In the genomic region with DNA sequence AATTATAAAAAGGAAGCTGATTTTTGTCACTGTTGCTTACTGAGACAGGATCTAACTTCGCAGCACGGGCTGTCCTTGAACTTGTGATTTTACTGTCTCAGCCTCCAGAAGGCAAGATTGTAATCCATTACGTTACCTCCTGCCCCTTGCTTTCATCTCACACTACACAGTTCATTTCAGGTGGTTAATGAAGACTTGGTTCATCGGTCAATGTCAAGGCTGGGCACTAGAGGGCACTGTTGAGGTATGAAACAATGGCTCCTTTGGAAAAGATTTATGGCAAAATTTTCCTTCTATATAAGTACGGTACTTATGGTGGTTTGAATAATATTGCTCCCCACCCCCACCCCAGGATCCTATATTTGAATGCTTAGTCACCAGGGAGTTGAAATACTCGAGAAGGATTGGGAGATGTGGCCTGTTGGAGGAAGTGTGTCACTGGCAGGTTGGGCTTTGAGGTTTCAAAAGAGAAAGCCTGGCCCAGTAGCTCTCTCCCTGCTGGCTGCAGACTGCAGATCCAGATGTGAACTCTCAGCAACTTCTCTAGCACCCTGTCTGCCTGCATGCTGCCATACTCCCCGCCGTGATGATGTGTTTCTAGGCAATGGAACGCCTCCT, we compare ENCODE assay signal across 10 mouse cellular contexts. TPM values are rescaled to one million over a fixed set of nuclear protein-coding genes. Genes with fewer than 3 reads are reported as not detected.
DNase-seq lines count a peak whose midpoint lies in the region; ATAC-seq and TF ChIP-seq lines count a peak whose summit lies in the region.
"Had no signal": no experiment of that assay in that cellular context is flagged by ENCODE, and none has a peak within 500 bp of the region (broad histone marks: within the 10 kb centered on the region; RNA-seq: fewer than 3 reads in every experiment).

No protein-coding gene starts in this region.

- H3K4me3 ChIP-seq in heart, embryonic 12.5 days: no peak overlapping the region
- no peak overlapping the region for H3K4me3 ChIP-seq in forebrain, embryonic 13.5 days
- no peak overlapping the region for H3K4me3 ChIP-seq in midbrain, postnatal 0 days (ENCODE audit: low read depth, low read length)
- H3K4me3 ChIP-seq: embryonic facial prominence, embryonic 12.5 days; limb, embryonic 13.5 days had no signal

- peak; percentile 45 to 60 for DNase-seq in heart, postnatal 36 days
- DNase-seq in CD4-positive, CD25-positive, alpha-beta regulatory T cell, adult 2 months (ENCODE audit: low read depth, low spot score): peak; percentile 70
- peak; percentile 42 to 58 for DNase-seq in adrenal gland, postnatal 36 days
- peak; percentile 69 to 71 for DNase-seq in layer of hippocampus, postnatal 10 days (ENCODE audit: low spot score in 2 of 2)
- DNase-seq in midbrain, postnatal 0 days (ENCODE audit: low spot score): peak; percentile 72
- DNase-seq in spleen, postnatal 4 days (ENCODE audit: low spot score in 2 of 2): no peak

- WGBS in heart, embryonic 12.5 days: 32% methylated on average over 9 of the region's 9 CpGs
- 39% methylated on average over 9 of the region's 9 CpGs for WGBS in forebrain, embryonic 13.5 days
- 36% methylated on average over 9 of the region's 9 CpGs for WGBS in midbrain, postnatal 0 days

- H3K9ac ChIP-seq in heart, embryonic 12.5 days: no peak overlapping the region
- H3K9ac ChIP-seq in forebrain, embryonic 13.5 days: no peak overlapping the region
- no peak overlapping the region for H3K9ac ChIP-seq in midbrain, postnatal 0 days (replicated peaks; ENCODE audit: low read length, poor library complexity, severe bottlenecking)
- H3K9ac ChIP-seq: embryonic facial prominence, embryonic 12.5 days; limb, embryonic 13.5 days had no signal

- H3K4me2 ChIP-seq in heart, embryonic 12.5 days: no peak overlapping the region
- H3K4me2 ChIP-seq in forebrain, embryonic 13.5 days: no peak overlapping the region
- H3K4me2 ChIP-seq in midbrain, postnatal 0 days (ENCODE audit: low read depth, low read length, poor library complexity, severe bottlenecking): no peak overlapping the region
- H3K4me2 ChIP-seq: embryonic facial prominence, embryonic 12.5 days; limb, embryonic 13.5 days had no signal

- ATAC-seq in heart, embryonic 12.5 days (ENCODE audit: insufficient number of reproducible peaks, low FRiP score): no peak
- ATAC-seq in forebrain, embryonic 13.5 days: peak; percentile 50
- ATAC-seq in midbrain, postnatal 0 days (ENCODE audit: low FRiP score): no peak

- H3K9me3 ChIP-seq in heart, embryonic 12.5 days (replicated peaks): no peaks in the 10 kb centered on the region
- H3K9me3 ChIP-seq in forebrain, embryonic 13.5 days (replicated peaks): no peaks in the 10 kb centered on the region
- no peaks in the 10 kb centered on the region for H3K9me3 ChIP-seq in midbrain, postnatal 0 days (ENCODE audit: low read length)
- H3K9me3 ChIP-seq: embryonic facial prominence, embryonic 12.5 days; limb, embryonic 13.5 days had no signal

- no peaks in the 10 kb centered on the region for H3K27me3 ChIP-seq in heart, embryonic 12.5 days (replicated peaks)
- no peaks in the 10 kb centered on the region for H3K27me3 ChIP-seq in forebrain, embryonic 13.5 days
- no peaks in the 10 kb centered on the region for H3K27me3 ChIP-seq in midbrain, postnatal 0 days (ENCODE audit: insufficient read depth, low read length)
- H3K27me3 ChIP-seq: embryonic facial prominence, embryonic 12.5 days had no signal

- H3K36me3 ChIP-seq in heart, embryonic 12.5 days: peaks cover 9% of the 10 kb centered on the region; the same call in 1 of the 2 replicates
- peaks cover 4% of the 10 kb centered on the region for H3K36me3 ChIP-seq in forebrain, embryonic 13.5 days (ENCODE audit: poor library complexity, severe bottlenecking)
- H3K36me3 ChIP-seq in midbrain, postnatal 0 days (ENCODE audit: insufficient read depth, low read length): 0 out of 2 replicates have a peak, but pooled peaks cover 2% of the 10 kb centered on the region
- H3K36me3 ChIP-seq: embryonic facial prominence, embryonic 12.5 days had no signal

- no peak overlapping the region for H3K27ac ChIP-seq in heart, embryonic 12.5 days (ENCODE audit: poor library complexity, severe bottlenecking)
- no peak overlapping the region for H3K27ac ChIP-seq in forebrain, embryonic 13.5 days
- no peak overlapping the region for H3K27ac ChIP-seq in midbrain, postnatal 0 days (ENCODE audit: low read depth, low read length)
- H3K27ac ChIP-seq: embryonic facial prominence, embryonic 12.5 days; limb, embryonic 13.5 days had no signal

- peak; percentile 87 for TF ChIP-seq CTCF in midbrain, postnatal 0 days (IDR thresholded peaks at IDR 0.05)

- intact Hi-C loops in heart, postnatal 36 days (cut with DNase I): no loop called here

- peaks cover 8% of the 10 kb centered on the region; the same call in 1 of the 2 replicates for H3K4me1 ChIP-seq in heart, embryonic 12.5 days (replicated peaks)
- H3K4me1 ChIP-seq in forebrain, embryonic 13.5 days: no peaks in the 10 kb centered on the region
- H3K4me1 ChIP-seq in midbrain, postnatal 0 days (ENCODE audit: insufficient read depth, low read length): no peaks in the 10 kb centered on the region
- H3K4me1 ChIP-seq: embryonic facial prominence, embryonic 12.5 days; limb, embryonic 13.5 days had no signal

RNA-seq across cellular contexts. Expression of gene Kin, which starts 18.3 kb away (rescaled TPM):
- 1 to 10 TPM; 7.6 to 9.2 TPM for total RNA-seq in heart, postnatal 36 days (2021)
- polyA plus RNA-seq in heart, embryonic 12.5 days (2016; fragmentation: Nextera tagmentation; extraction: Ambion mirVana): 19.1 and 23.2 TPM in 2 replicates
- 10 to 100 TPM; 15.2 to 18.1 TPM for total RNA-seq in adrenal gland, postnatal 36 days (2021)
- 41.1 and 46.7 TPM in 2 replicates for polyA plus RNA-seq in forebrain, embryonic 13.5 days (2015; fragmentation: Nextera tagmentation; extraction: Ambion mirVana)
- total RNA-seq in layer of hippocampus, postnatal 10 days (2021): 10 to 100 TPM; 13.3 to 15.3 TPM
- total RNA-seq in midbrain, postnatal 0 days (2014; rRNA removed): 5.8 and 5.9 TPM in 2 replicates
- 14.8 and 18.5 TPM in 2 replicates for polyA plus RNA-seq in midbrain, postnatal 0 days (2015; fragmentation: Nextera tagmentation; extraction: Ambion mirVana)

RNA-seq across cellular contexts. Expression of gene Atp5c1, which starts 18.4 kb away (rescaled TPM):
- 1,000 to 10,000 TPM; 1,521 to 1,571 TPM for total RNA-seq in heart, postnatal 36 days (2021)
- polyA plus RNA-seq in heart, embryonic 12.5 days (2016; fragmentation: Nextera tagmentation; extraction: Ambion mirVana): 1,074 and 1,086 TPM in 2 replicates
- total RNA-seq in adrenal gland, postnatal 36 days (2021): 100 to 1,000 TPM; 357 to 442 TPM
- 536 and 564 TPM in 2 replicates for polyA plus RNA-seq in forebrain, embryonic 13.5 days (2015; fragmentation: Nextera tagmentation; extraction: Ambion mirVana)
- 100 to 1,000 TPM; 281 to 321 TPM for total RNA-seq in layer of hippocampus, postnatal 10 days (2021)
- total RNA-seq in midbrain, postnatal 0 days (2014; rRNA removed): 458 and 510 TPM in 2 replicates
- polyA plus RNA-seq in midbrain, postnatal 0 days (2015; fragmentation: Nextera tagmentation; extraction: Ambion mirVana): 634 and 663 TPM in 2 replicates

RNA-seq across cellular contexts. Expression of gene Itih2, which starts 32.5 kb away (rescaled TPM):
- total RNA-seq in heart, postnatal 36 days (2021): under 1 TPM; 0.22 to 0.64 TPM
- 0.53 and 4.5 TPM in 2 replicates for polyA plus RNA-seq in heart, embryonic 12.5 days (2016; fragmentation: Nextera tagmentation; extraction: Ambion mirVana)
- 1 to 10 TPM; 7.0 to 7.6 TPM for total RNA-seq in adrenal gland, postnatal 36 days (2021)
- 0.41 and 0.53 TPM in 2 replicates for polyA plus RNA-seq in forebrain, embryonic 13.5 days (2015; fragmentation: Nextera tagmentation; extraction: Ambion mirVana)
- total RNA-seq in layer of hippocampus, postnatal 10 days (2021): 1 to 10 TPM; 2.1 to 2.7 TPM
- 9.3 and 9.7 TPM in 2 replicates for total RNA-seq in midbrain, postnatal 0 days (2014; rRNA removed)
- 5.7 and 6.5 TPM in 2 replicates for polyA plus RNA-seq in midbrain, postnatal 0 days (2015; fragmentation: Nextera tagmentation; extraction: Ambion mirVana)

RNA-seq across cellular contexts. Expression of gene Taf3, which starts 50.3 kb away (rescaled TPM):
- total RNA-seq in heart, postnatal 36 days (2021): 1 to 10 TPM; 7.5 to 9.2 TPM
- 8.9 and 9.4 TPM in 2 replicates for polyA plus RNA-seq in heart, embryonic 12.5 days (2016; fragmentation: Nextera tagmentation; extraction: Ambion mirVana)
- 10 to 100 TPM; 11.8 to 12.1 TPM for total RNA-seq in adrenal gland, postnatal 36 days (2021)
- 17.7 and 17.9 TPM in 2 replicates for polyA plus RNA-seq in forebrain, embryonic 13.5 days (2015; fragmentation: Nextera tagmentation; extraction: Ambion mirVana)
- 10 to 100 TPM; 10.5 to 11.4 TPM for total RNA-seq in layer of hippocampus, postnatal 10 days (2021)
- 5.1 and 5.4 TPM in 2 replicates for total RNA-seq in midbrain, postnatal 0 days (2014; rRNA removed)
- polyA plus RNA-seq in midbrain, postnatal 0 days (2015; fragmentation: Nextera tagmentation; extraction: Ambion mirVana): 10.3 and 10.8 TPM in 2 replicates

RNA-seq across cellular contexts. Expression of gene Itih5, which starts 54.7 kb away (rescaled TPM):
- total RNA-seq in heart, postnatal 36 days (2021): 1 to 10 TPM; 6.2 to 7.0 TPM
- polyA plus RNA-seq in heart, embryonic 12.5 days (2016; fragmentation: Nextera tagmentation; extraction: Ambion mirVana): 3.3 and 3.6 TPM in 2 replicates
- 10 to 100 TPM; 29.7 to 38.5 TPM for total RNA-seq in adrenal gland, postnatal 36 days (2021)
- polyA plus RNA-seq in forebrain, embryonic 13.5 days (2015; fragmentation: Nextera tagmentation; extraction: Ambion mirVana): 2.0 and 2.4 TPM in 2 replicates
- 10 to 100 TPM; 12.6 to 14.8 TPM for total RNA-seq in layer of hippocampus, postnatal 10 days (2021)
- total RNA-seq in midbrain, postnatal 0 days (2014; rRNA removed): 18.3 and 19.6 TPM in 2 replicates
- 10.2 and 11.0 TPM in 2 replicates for polyA plus RNA-seq in midbrain, postnatal 0 days (2015; fragmentation: Nextera tagmentation; extraction: Ambion mirVana)

Comparison
In these comparisons a context has a peak if more than half of its experiments do, and no peak if none do; other contexts are left out.
1. DNase-seq: peak in heart, postnatal 36 days (2 of 2), CD4-positive, CD25-positive, alpha-beta regulatory T cell, adult 2 months (single experiment), adrenal gland, postnatal 36 days (2 of 2), layer of hippocampus, postnatal 10 days (2 of 2) and midbrain, postnatal 0 days (single experiment); none in spleen, postnatal 4 days (0 of 2).